Mouse (Mus musculus): ENCODE results near the gene Usp24. TPM values are rescaled to one million over a fixed set of nuclear protein-coding genes. Genes with fewer than 3 reads are reported as not detected.

The Usp24 gene
- total and polyA plus RNA-seq, 3 experiments: 13.0 to 25.7 (median 13.9) TPM

- Histone ChIP-seq H3K4me1 (ENCODE audit: control insufficient read depth in 1 of 2, insufficient read depth in 2 of 2) (peaks cover 2 to 55% of the 10 kb centered on the region in 2 experiments; a peak in 3 of 4 replicates), H3K27ac (ENCODE audit: insufficient read depth, low read depth) (no peak overlapping the region), H3K79me2 (replicated peaks; ENCODE audit: control insufficient read depth, extremely low read depth, insufficient read depth, poor library complexity, severe bottlenecking) (peaks cover 23% of the 10 kb centered on the region), H3K9ac (ENCODE audit: insufficient read depth, low read depth) (peak overlapping the region; percentile 86), H3K27me3 (replicated peaks) (no peaks in the 10 kb centered on the region), H3K4me3 (replicated peaks in 1 of 3; ENCODE audit: low read depth in 2 of 3, low read length in 2 of 3, poor library complexity in 1 of 3) (peak overlapping the region; percentile 85 to 98 (median 98)), H3K36me3 (replicated peaks in 1 of 2; ENCODE audit: control insufficient read depth in 1 of 2, insufficient read depth in 1 of 2, low read length in 1 of 2) (peaks cover 0 to 5% of the 10 kb centered on the region in 2 experiments), H3K9me3 (replicated peaks; ENCODE audit: low read length) (no peaks in the 10 kb centered on the region), H3K4me2 (ENCODE audit: insufficient read depth, low read depth, poor library complexity, severe bottlenecking) (peak overlapping the region; percentile 62)
- DNase-seq (ENCODE audit: extremely low read depth): no peak
- in situ Hi-C loops (cut with MboI; ENCODE audit: low pct_ligation_motif_present, low pct_unique_long_range_greater_than_20kb, low sequenced_read_pairs): no loop called here
- TF ChIP-seq MAX (IDR thresholded peaks at IDR 0.05; ENCODE audit: low read length): no peak
- no peak for TF ChIP-seq JUND (conservative IDR thresholded peaks at IDR 0.05; ENCODE audit: low read depth, low read length)
- no peak for TF ChIP-seq HCFC1 (IDR thresholded peaks at IDR 0.05; ENCODE audit: low read depth, low read length)
- no peak for TF ChIP-seq TCF12 (IDR thresholded peaks at IDR 0.05; ENCODE audit: low read depth, low read length)
- no peak for TF ChIP-seq CHD1 (IDR thresholded peaks at IDR 0.05; ENCODE audit: low read depth, low read length)
- no peak for TF ChIP-seq PAX5 (IDR thresholded peaks at IDR 0.05; ENCODE audit: low read length)
- no peak for TF ChIP-seq IRF4 (IDR thresholded peaks at IDR 0.05; ENCODE audit: low read depth, low read length)
- no peak for TF ChIP-seq GABPA (IDR thresholded peaks at IDR 0.05; ENCODE audit: insufficient replicate concordance, low read depth, low read length)
- no peak; the same call in 1 of the 2 replicates for TF ChIP-seq SIN3A (IDR thresholded peaks at IDR 0.05; ENCODE audit: low read length)
- no peak for TF ChIP-seq MEF2A (IDR thresholded peaks at IDR 0.05; ENCODE audit: borderline replicate concordance, low read depth, low read length)
- no peak for TF ChIP-seq TBP (conservative IDR thresholded peaks at IDR 0.05; ENCODE audit: low read depth, low read length)
- TF ChIP-seq MAZ (IDR thresholded peaks at IDR 0.05; ENCODE audit: low read depth, low read length): no peak
- TF ChIP-seq ELF1 (IDR thresholded peaks at IDR 0.05; ENCODE audit: low read depth, low read length): no peak
- TF ChIP-seq RCOR1 (conservative IDR thresholded peaks at IDR 0.05; ENCODE audit: low read depth, low read length): no peak
- no peak for TF ChIP-seq POLR2A (IDR thresholded peaks at IDR 0.05; ENCODE audit: low read depth, low read length)
- TF ChIP-seq E2F4 (IDR thresholded peaks at IDR 0.05; ENCODE audit: insufficient replicate concordance, low read depth, low read length): no peak
- no peak for TF ChIP-seq USF2 (conservative IDR thresholded peaks at IDR 0.05; ENCODE audit: low read depth, low read length)
- TF ChIP-seq MXI1 (IDR thresholded peaks at IDR 0.05; ENCODE audit: low read depth, low read length): no peak
- no peak for TF ChIP-seq KAT2A (IDR thresholded peaks at IDR 0.05; ENCODE audit: insufficient replicate concordance, low read length)
- no peak for TF ChIP-seq MYC (IDR thresholded peaks at IDR 0.05; ENCODE audit: low read depth, low read length)
- dilution Hi-C loops (cut with MboI; ENCODE audit: extremely low pct_ligation_motif_present, extremely low pct_unique_long_range_greater_than_20kb, low sequenced_read_pairs): no loop called here
Measured at GRCm38 (mm10) chr4:106317179-106318055, 1.4 kb downstream of the Usp24 start.
